Mouse (Mus musculus) megakaryocyte, embryonic 14.5 days (primary cell): ENCODE results near the gene Lrrc1.

ENCODE experiments used
- FLI1 ChIP-seq: IDR thresholded peaks from 2 replicates; pipeline ENCODE4 v1.6.1; 2012; ENCODE audit warnings: low read length, inconsistent platforms, mixed read lengths
- GATA1 ChIP-seq: IDR thresholded peaks from 3 replicates; pipeline ENCODE4 v1.6.1; 2012; ENCODE audit warnings: mixed read lengths, low read length, inconsistent platforms, borderline replicate concordance

DNA sequence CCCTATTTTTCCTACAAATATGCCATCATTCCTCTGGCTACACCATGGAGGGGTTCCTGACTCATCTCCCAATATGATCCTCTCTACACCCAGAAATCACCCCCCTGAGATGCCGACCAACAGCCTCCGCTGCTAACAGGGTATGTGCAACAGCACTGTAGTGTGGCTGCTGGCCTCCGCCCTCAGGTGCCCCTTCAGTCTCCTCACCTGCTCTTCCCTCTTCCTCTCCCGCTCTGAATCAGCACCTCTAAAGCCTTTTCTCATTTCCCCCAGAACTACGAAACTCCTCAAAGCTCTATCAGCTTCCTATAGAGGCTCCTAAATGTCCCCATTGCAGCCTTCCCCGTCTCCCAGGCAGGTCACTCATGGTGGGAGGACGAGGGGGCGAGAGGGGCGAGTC is 5.4 kb downstream of the Lrrc1 start:
- no peak for TF ChIP-seq GATA1
- no peak for TF ChIP-seq FLI1
